Mouse (Mus musculus): ENCODE measurements around the gene Sult2b1. TPM values are rescaled to one million over a fixed set of nuclear protein-coding genes. Genes with fewer than 3 reads are reported as not detected.

The Sult2b1 gene
- total RNA-seq, 2 experiments from 2014 or later = 1.4 to 3.5 TPM

Other genes starting within 250 kb of the Sult2b1 start
- gene Hsd17b14, start 229.8 kb downstream of the Sult2b1 start, total RNA-seq (2023) = not detected
- 10 to 100 TPM; 38.7 to 43.5 TPM for gene Bcat2, start 214.5 kb downstream of the Sult2b1 start, total RNA-seq (2023)
- not detected for gene Fgf21, start 169.2 kb downstream of the Sult2b1 start, total RNA-seq (2023)
- not detected for gene Fut1, start 167.4 kb downstream of the Sult2b1 start, total RNA-seq (2023)
- not detected for gene Izumo1, start 162.9 kb downstream of the Sult2b1 start, total RNA-seq (2023)
- gene Rasip1, start 157.2 kb downstream of the Sult2b1 start, total RNA-seq (2023) = under 1 TPM in 1 of 2 experiments, not detected in 1; 0.38 TPM
- not detected for gene Mamstr, start 144.7 kb downstream of the Sult2b1 start, total RNA-seq (2023)
- gene Fut2, start 118.3 kb downstream of the Sult2b1 start, total RNA-seq (2023) = not detected
- gene Ntn5, start 100.6 kb downstream of the Sult2b1 start, total RNA-seq (2023) = under 1 TPM; 0.35 to 0.65 TPM
- under 1 TPM in 1 of 2 experiments, not detected in 1; 0.20 TPM for gene Sec1, start 90.3 kb downstream of the Sult2b1 start, total RNA-seq (2023)
- gene Car11, start 84.8 kb downstream of the Sult2b1 start, total RNA-seq (2023) = 10 to 100 TPM in 1 of 2 experiments, 1 to 10 TPM in 1; 8.9 to 10.2 TPM
- gene Dbp, start 79.6 kb downstream of the Sult2b1 start, total RNA-seq (2023) = 10 to 100 TPM; 34.0 to 37.7 TPM
- 1,000 to 10,000 TPM; 3,079 to 3,201 TPM for gene Rpl18, start 69.2 kb downstream of the Sult2b1 start, total RNA-seq (2023)
- gene Sphk2, start 66.7 kb downstream of the Sult2b1 start, total RNA-seq (2023) = 10 to 100 TPM; 30.7 to 34.0 TPM
- 1 to 10 TPM; 1.6 to 2.1 TPM for gene Fam83e, start 63.5 kb downstream of the Sult2b1 start, total RNA-seq (2023)
- gene Spaca4, start 58.9 kb downstream of the Sult2b1 start, total RNA-seq (2023) = not detected
- gene Lmtk3, start 931 bp downstream of the Sult2b1 start, total RNA-seq (2023) = 1 to 10 TPM in 1 of 2 experiments, under 1 TPM in 1; 0.80 to 1.3 TPM
- 100 to 1,000 TPM; 111 to 128 TPM for gene Cyth2, start 29.9 kb upstream of the Sult2b1 start, total RNA-seq (2023)
- gene Kcnj14, start 40.1 kb upstream of the Sult2b1 start, total RNA-seq (2023) = 1 to 10 TPM; 1.7 to 3.2 TPM
- 10 to 100 TPM; 32.3 to 38.2 TPM for gene Grwd1, start 46.3 kb upstream of the Sult2b1 start, total RNA-seq (2023)
- 10 to 100 TPM; 53.1 to 60.4 TPM for gene Kdelr1, start 88.1 kb upstream of the Sult2b1 start, total RNA-seq (2023)
- under 1 TPM; 0.64 to 0.98 TPM for gene Grin2d, start 93.7 kb upstream of the Sult2b1 start, total RNA-seq (2023)
- gene Syngr4, start 112.0 kb upstream of the Sult2b1 start, total RNA-seq (2023) = not detected
- gene Tmem143, start 112.3 kb upstream of the Sult2b1 start, total RNA-seq (2023) = 1 to 10 TPM; 7.0 to 9.8 TPM
- gene Emp3, start 136.7 kb upstream of the Sult2b1 start, total RNA-seq (2023) = 100 to 1,000 TPM; 281 to 295 TPM
- gene Ccdc114, start 139.4 kb upstream of the Sult2b1 start, total RNA-seq (2023) = 1 to 10 TPM; 1.7 to 2.7 TPM
- not detected for gene Abcc6, start 245.6 kb upstream of the Sult2b1 start, total RNA-seq (2023)
- gene Nomo1, start 249.0 kb upstream of the Sult2b1 start, total RNA-seq (2023) = 10 to 100 TPM; 45.8 to 47.0 TPM

Measured in T-cell, adult 66 days (primary cell).